Mouse (Mus musculus): ENCODE data around the gene Cab39. TPM values are rescaled to one million over a fixed set of nuclear protein-coding genes. Genes with fewer than 3 reads are reported as not detected.

The Cab39 gene
- polyA plus RNA-seq, 1 experiment, result 0.93 TPM

- H3K9me3 ChIP-seq (ENCODE audit: control insufficient read depth, low read length), result no peaks in the 10 kb centered on the region
- peaks cover 36% of the 10 kb centered on the region for H3K4me1 ChIP-seq (ENCODE audit: control insufficient read depth)
- peaks cover 4% of the 10 kb centered on the region; the same call in 1 of the 2 replicates for H3K36me3 ChIP-seq (ENCODE audit: control insufficient read depth)
- no peak overlapping the region for H3K4me3 ChIP-seq (replicated peaks)
- H3K27me3 ChIP-seq (ENCODE audit: control insufficient read depth), result no peaks in the 10 kb centered on the region
- no peak for TF ChIP-seq GATA1 (IDR thresholded peaks at IDR 0.05; ENCODE audit: low read length)
Observed at GRCm38 (mm10) chr1:85898761-85899387, 105.6 kb downstream of the Cab39 start.

- Histone ChIP-seq H3K4me1 (ENCODE audit: control insufficient read depth) (peaks cover 31% of the 10 kb centered on the region), H3K4me3 (replicated peaks) (no peak overlapping the region), H3K27me3 (ENCODE audit: control insufficient read depth) (no peaks in the 10 kb centered on the region), H3K9me3 (ENCODE audit: control insufficient read depth, low read length) (no peaks in the 10 kb centered on the region), H3K36me3 (ENCODE audit: control insufficient read depth) (peaks cover 4% of the 10 kb centered on the region; the same call in 1 of the 2 replicates)
- TF ChIP-seq GATA1 (IDR thresholded peaks at IDR 0.05; ENCODE audit: low read length) (no peak), TAL1 (IDR thresholded peaks at IDR 0.05; ENCODE audit: low read length) (no peak)
Observed at GRCm38 (mm10) chr1:85899388-85899761, 106.1 kb downstream of the Cab39 start.

DNA sequence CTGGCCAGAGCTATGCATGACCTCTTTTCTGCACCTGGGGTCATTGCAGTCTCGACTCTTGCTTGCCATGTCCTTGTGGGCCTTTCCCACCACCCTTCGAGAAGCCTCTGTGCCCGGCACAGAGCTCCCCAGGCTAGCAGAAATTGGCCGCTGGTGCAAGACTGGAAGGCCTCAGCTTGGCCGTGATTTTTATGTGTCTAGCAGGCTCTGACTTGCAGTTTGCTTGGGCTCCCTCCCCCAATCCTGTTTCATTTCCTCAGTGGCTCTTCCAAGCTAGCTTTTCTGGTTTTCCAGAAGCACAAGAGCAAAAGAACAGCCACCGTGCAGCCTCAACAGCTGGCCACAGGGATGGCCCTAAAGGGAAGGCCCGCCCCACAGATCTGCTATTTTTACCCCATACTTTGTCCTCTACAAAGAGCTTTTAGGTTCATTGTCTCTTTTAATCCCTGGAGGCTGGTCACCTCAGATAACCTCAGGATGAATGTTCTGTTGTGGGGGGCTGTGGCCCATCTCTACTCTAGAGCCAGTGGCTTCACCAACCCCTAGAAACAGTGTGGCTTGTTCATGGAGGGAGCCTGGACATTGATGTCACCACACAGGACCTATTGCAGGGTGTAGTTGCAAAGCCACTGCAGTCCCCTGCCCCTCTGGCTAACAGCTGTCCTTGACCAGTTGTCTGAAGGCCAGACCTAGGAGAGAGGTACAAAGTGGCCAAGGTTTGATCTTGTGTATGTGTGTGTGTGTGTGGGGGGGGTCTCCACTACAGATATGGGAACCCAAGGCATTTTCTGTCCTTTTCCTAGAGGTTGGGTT lies 107.5 kb downstream of the Cab39 start:
- Histone ChIP-seq H3K4me1 (ENCODE audit: control insufficient read depth) (peaks cover 18% of the 10 kb centered on the region), H3K4me3 (replicated peaks) (no peak overlapping the region), H3K9me3 (ENCODE audit: control insufficient read depth, low read length) (no peaks in the 10 kb centered on the region), H3K27me3 (ENCODE audit: control insufficient read depth) (no peaks in the 10 kb centered on the region), H3K36me3 (ENCODE audit: control insufficient read depth) (peaks cover 8% of the 10 kb centered on the region; the same call in 1 of the 2 replicates)
- TF ChIP-seq TAL1 (IDR thresholded peaks at IDR 0.05; ENCODE audit: low read length), result no peak
- TF ChIP-seq GATA1 (IDR thresholded peaks at IDR 0.05; ENCODE audit: low read length), result no peak

Other genes with a start within 250 kb of the Cab39 start
- not detected in 2 replicates for gene G530012D18Rik, start 217.8 kb upstream of the Cab39 start, polyA plus RNA-seq (2012)
- 0.04 and 0.09 TPM in 2 replicates for gene Sp110, start 194.6 kb upstream of the Cab39 start, polyA plus RNA-seq (2012)
- gene Sp140, start 193.1 kb upstream of the Cab39 start, polyA plus RNA-seq (2012), result 0.10 TPM in 1 of 2 replicates, not detected in the other
- 0.02 TPM in 2 replicates for gene Sp100, start 143.5 kb upstream of the Cab39 start, polyA plus RNA-seq (2012)
- gene A630001G21Rik, start 14.8 kb upstream of the Cab39 start, polyA plus RNA-seq (2012), result 0.02 TPM in 1 of 2 replicates, not detected in the other
- 0.38 and 0.57 TPM in 2 replicates for gene Itm2c, start 100.8 kb downstream of the Cab39 start, polyA plus RNA-seq (2012)
- gene 4933407L21Rik, start 135.0 kb downstream of the Cab39 start, polyA plus RNA-seq (2012), result not detected in 2 replicates
- gene Gpr55, start 167.6 kb downstream of the Cab39 start, polyA plus RNA-seq (2012), result 0.03 TPM in 1 of 2 replicates, not detected in the other
- gene Spata3, start 223.4 kb downstream of the Cab39 start, polyA plus RNA-seq (2012), result not detected in 2 replicates